Mouse (Mus musculus) left cerebral cortex, adult 9 months (tissue): ENCODE measurements around the gene Dpp4.

Experiments
- DNase-seq, 2 experiments: peaks; one replicate each; pipeline ENCODE4 v3.0.0; 2022; ENCODE audit warnings: low spot score in 2 of 2

Dpp4 gene

DNA sequence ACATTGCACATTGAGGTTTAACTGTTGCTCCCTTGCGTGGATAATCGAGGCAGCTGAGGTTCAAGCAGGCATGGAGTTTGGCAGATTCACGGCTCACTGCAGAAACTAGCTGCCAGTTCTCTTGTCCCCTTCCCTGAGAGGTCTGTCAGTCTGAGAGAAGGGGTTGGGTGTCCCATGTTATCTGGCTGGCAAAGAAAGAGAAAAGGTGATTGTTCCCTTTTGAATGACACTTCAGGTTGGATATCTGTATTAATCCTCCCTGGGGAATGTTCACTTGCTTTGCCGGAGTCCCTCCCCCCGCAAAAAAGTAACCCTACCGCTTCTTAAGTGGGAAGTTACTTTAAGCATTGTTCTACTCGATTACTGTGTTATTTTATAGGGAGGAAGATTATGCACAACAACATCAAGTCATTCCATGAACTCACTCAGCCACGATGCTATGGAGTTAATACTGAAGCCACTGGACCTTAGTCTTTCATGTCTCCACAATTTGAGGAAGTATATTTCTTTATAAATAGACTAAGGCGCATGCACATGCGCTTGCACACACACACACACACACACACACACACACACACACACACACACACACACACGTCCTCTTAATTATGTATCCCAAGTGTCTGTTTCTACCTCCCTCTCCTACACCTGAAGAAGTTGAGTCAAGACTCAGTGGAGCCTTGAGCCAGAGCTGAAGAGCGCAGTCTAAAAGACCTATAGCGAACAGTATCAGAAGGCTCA, at the start of gene Dpp4:
Dpp4 (minus strand) TSS at position 151 of the 741 bp plus-strand sequence.
- DNase-seq = no peak

DNA sequence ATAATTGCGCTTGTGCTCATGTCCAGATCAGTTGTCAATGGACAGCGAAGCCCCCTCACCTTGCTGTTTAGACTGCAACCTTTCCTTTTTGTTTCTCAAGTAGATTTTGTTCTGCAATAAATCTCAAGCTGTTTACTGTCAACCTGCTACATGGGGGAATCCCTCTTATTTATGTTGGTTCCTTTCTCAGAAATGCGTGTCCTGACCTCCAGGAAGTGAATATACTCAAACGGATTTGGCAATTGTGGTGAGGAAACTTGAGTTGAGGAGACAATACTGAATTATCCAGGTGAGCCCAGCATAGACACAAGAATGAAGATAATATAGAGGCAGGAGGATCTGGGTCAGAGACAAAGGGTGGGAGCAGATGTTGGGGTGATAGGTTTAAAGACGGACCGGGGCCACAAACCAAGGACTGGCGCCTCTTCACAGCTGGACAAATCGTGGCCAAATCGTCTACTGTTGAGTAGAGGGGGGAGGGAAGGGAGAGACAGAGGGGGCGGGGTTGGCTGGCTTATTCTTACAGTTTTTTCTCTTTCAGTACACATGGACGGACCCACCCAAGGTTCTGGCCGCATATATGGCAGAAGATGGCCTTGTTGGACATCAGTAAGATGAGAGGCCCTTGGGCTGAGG, 48.9 kb upstream of the Dpp4 start:
- no peak for DNase-seq

DNA sequence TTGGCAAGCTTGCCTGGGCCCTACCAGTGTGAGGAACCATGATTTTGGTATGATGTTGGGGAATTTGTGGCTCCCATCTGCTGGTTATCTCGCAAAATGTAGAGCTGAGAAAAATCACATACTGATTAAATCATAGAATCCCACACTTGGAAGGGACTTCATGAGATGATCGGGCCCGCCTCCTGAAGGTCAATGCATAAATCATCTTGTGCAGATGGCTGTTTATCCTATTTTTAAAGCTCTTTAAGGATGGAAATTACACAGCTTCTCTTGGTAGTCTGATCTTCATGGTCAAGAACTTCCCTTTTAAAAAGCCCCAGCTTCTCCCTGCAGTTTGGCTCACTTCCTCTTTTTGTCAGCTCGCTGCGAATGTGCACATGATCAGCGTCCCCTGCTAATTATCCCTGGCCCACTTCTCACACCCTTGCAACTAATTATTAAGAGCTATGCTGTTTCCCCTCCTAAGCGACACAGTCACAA, 48.2 kb upstream of the Dpp4 start:
- DNase-seq = peak in 1 of 2 experiments; percentile 29

DNA sequence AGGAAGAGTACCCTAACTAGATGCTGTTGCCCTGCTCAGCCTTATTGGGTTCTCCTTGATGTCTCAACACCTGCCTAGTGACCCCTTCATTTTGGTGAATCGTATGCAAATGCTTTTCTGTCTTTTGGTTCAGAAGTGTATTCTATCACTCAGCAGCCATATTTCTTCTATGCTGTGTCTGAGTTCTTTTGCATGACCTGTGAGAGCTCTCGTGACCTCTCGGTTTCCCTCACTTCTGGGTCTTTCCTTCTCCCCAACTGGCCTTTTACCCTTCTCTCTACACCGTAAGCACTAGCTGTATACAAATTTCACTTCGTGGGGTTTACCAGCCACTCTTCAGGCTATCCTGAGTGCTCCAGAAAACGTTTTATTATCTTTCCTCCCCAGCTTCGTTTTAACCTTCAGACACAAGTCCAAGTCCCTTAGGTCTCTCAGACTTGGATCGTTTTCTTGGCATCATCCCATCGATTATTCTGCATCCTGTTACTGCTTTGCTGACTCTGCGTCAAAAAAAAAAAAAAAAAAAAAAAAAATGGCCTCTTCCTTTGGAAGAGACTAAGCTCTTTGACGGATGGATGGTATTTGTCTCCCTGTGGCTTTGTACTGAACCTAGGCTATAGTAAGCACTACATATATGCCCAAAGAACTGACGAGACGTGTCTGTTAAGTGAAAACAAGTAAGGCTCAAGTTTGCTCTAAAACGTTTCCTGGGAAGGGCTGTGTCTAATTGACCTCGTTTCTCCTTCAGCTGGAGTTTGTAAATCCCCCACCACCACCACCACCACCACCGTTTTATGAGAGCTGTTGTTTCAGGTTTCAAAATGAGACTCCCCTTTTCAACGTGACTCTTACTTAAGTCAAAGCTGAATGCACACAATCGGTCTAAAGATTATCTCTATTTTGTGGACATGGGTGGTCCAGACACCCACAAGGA, 47.5 kb upstream of the Dpp4 start:
- DNase-seq = no peak

DNA sequence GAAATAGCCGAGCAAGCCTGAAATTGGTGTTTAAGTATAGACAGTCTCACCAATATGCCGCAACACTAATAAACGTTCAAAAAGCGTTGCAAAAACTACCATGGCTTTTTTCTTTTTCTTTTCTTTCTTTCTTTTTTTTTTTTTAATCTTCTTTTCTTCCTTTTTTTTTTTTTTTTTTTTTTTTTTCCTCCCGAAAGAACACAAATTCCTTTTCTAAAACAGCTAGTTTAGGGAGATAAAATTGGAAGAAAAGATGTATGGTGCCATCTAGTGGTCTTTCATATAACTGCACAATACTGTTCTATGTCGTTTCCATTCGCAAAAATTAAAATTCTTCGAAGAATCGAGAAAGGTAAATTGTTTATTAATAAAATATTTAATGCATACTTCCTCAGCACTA, 46.0 kb upstream of the Dpp4 start:
- no peak for DNase-seq

DNA sequence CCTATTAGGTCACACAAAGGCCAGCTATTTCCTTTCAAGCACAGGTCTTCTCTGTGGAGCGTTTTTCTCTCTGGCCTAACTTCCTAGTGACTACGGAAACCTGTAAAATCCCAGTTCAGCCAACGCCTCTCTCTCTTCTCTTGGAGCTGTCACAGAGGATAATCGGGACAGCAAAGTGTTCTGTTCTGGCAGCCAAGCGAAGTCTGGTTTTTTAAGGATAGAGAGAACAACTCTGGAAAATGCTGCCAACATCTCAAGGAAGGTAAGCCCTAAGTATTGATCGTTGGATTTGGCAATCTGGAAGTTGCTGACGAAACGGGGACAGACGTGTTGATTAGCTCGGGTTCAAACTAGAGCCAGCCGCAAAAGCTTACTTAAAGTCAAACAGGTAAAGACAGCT, 43.0 kb upstream of the Dpp4 start:
- DNase-seq = peak in 1 of 2 experiments; percentile 25

DNA sequence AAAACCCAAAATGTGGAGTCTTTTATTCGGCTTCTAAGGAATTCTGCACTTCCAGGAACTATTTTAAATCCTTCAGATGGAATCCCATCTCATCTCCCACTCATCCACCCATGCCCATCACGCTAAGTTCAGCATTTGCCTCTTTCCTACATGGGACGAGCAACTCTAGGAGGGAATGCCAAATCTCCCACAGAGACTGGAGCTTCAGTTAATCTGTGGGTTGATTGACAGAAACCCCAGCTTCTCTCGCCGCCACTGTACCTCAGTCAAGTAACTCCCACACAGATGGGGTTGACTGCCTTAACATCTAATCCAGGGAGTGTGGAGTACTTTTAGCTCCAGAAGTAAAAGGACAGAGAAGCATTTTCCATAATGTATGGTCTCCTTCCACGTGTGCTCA, 42.0 kb upstream of the Dpp4 start:
- peak; percentile 50 to 55 for DNase-seq

DNA sequence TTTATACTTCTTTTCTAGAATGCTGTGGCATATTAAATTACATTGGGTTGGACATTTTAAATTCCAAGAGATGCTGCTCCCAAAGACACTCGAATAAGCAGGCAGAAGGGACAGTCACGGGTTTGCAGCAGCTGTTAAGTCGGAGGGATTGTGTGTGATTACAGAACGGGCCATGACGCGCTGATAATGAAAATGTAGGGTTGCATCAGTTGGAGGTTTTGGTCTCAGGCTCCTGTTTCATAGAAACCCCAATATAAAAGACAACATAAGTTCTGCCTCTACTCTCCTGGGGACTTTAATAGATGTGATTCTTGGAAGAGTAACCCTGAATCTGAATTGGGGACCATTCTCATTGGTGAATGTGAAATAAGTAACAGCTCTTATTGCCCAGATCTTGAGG, 38.3 kb upstream of the Dpp4 start:
- no peak for DNase-seq

DNA sequence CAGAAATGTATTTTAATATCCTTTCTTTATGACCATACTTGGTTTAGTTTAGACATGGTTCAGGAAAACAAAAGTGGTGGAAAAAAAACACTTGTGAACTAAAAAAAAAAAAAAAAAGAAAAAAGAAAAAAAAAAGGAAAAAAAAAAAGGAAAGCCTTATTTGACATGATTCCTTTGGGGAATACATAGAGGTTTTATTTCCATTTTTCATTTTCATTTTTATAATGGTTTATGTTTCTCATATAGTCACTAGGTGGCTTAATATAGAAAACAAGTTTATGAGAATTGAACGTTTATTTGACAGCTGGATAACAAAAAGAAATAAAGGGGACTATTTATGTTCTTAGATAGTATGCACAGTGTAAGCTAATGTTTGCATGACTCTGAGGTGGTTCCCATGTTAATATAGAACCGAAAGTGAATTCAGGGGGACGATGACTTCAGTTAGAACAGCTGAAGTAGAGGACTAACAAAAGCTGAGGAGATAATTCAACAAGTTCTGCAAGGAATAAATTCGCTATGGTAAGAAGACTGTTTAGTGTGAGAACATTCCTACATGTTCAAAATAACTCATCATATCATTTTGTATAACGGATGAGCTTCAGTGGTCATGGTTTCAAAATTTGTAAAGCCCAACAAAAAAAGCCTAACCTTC, 37.8 kb upstream of the Dpp4 start:
- DNase-seq = no peak

DNA sequence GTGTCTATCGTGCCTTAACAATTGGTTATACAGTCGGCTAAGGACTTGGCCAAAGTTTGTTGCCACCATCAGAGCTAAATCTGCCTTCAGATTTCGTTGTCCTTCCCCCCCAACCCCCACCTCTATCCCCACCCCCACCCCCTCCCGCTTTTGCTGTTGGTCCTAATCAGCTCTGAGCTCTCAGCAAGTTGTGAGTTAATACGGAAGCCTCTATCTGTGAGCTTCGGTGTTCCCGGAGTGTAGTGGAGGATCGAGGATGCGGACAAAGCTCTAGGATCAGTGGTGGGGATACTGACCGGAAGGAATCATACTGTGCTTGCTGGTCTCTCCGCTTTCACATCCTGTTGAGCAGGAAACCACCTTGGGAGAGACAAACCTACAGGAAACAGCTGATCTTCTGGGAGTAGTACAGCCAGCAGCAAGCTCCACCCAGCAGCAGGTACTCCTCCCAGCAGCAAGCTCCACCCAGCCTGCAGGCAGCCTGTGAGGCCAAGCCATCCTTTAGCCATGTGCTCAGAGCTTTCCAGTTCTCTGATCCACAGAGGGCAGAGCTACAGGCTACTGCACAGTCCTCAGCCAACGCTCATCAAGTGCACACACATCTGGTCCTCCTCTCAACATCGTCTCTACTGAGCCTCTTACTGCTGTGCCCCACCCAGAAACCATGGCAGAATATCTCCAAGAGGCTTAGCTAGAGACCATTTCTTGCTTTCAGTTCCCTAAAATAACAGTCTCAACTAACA, 28.9 kb upstream of the Dpp4 start:
- DNase-seq = no peak

DNA sequence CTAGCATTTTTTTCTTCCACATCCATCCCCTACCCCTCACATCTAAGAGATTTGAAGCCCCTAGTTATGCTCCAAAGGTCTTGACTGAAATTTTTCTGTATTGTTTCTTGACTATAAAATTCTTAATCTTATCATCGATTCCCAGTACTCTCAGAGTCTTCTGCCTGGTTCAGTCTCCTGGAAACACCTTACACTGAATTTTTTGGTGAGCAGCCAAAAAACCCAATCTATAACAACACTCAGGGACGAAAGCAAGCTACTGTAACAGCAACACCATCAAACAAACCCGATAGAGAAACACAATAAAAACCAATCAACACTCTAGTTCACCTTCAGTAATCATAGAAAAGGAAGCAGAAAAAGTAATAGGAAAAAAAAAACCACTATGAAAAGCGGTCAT, 28.1 kb upstream of the Dpp4 start:
- DNase-seq = no peak

DNA sequence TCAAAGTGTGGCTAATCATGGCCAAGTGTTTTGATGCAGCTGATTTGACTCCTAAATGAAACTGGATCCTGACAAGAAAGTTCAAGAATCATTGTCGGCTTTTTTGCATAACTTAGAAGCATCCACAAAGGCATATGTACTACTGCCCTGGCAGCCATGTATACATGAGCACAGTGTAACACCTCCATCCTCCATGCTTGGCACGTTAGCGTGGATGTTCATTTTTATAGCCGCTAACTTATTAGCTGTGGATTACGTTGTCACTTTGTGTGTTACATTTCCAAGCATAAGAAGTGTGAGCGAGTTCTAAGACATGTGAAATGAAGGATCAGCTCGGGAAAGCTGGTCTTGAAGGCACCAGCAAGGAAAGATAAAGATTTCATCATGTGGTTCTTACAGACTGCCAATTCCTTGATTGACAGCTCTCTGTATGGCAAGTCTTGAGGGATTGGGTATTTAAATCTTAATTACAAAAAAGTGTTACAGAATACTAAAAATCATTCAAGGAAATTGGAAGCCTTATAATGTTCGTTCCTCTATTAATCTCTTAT, 19.3 kb upstream of the Dpp4 start:
- DNase-seq = no peak

DNA sequence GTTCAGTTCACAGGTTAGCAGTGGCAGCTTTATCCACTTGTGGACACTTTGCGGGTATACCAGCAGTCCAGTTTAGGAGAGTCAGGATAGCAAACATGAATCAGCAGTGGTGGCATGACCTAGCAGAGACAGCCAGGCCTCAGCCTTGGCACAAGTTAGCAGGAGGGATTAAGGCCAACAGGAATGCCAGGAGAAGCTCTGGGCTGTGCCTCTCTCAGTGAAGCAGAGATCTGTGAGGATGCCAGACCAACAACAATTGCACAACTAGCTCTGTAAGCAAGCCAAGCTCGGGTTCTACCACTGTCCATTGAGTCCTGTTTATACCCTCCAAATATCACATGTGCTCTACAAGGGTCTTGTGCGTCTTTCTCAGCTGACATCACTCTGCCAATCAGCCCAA, 13.9 kb upstream of the Dpp4 start:
- DNase-seq = no peak

DNA sequence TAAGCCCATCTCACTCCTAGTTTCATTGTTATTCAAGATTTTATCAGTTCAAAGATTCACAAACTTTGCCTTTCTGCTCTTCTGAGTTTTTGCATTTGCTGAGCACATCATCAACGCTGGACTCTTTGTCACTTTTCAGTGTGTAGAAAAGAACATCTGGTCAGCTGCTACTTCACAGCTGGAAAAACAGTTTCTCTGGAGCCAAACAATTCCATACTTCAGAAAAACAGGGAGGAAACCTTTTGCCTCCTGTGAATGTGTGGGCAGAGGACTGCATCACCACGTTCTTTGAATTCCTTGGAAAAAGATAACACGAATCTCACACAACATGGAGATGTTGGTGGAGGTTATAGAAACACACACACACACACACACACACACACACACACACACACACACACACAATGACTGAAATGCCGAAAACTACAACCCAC, 11.3 kb upstream of the Dpp4 start:
- no peak for DNase-seq

DNA sequence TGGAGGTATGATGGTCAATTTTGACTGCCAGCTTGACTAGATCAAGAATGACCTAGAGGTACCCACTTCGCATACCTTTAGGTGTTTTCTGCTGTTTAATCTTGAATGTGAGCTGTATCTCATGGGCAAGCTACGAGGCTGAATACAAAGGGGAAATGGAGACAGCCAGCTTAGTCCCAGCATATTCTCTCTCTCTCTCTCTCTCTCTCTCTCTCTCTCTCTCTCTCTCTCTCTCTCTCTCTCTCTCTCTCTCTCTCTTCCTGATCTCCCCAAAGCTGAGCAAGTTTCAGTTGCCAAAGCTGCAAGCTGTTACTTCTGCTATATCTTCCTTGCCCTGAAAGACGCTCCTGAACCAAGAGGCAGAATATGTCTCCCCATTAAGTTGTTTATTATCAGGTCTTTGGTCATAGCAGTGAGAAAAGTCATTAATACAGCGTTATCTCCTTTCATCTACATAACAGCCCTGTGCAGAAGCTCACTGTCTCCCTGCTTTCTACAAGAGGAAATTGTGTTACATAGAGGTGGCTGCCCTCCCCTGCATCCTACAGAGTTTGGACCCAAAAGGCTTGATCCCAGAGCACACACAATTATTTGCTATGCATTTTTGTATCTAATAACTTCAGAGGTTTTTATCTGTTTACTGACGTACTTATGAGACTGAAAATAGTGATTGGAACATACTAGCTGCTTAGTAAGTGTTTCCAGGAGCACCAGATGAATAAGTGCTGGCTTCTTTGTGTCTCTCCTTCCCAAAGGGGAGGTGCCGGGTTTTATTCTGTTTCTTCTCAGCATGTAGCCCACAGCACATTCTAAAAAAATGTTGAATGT, 10.7 kb upstream of the Dpp4 start:
- no peak for DNase-seq

DNA sequence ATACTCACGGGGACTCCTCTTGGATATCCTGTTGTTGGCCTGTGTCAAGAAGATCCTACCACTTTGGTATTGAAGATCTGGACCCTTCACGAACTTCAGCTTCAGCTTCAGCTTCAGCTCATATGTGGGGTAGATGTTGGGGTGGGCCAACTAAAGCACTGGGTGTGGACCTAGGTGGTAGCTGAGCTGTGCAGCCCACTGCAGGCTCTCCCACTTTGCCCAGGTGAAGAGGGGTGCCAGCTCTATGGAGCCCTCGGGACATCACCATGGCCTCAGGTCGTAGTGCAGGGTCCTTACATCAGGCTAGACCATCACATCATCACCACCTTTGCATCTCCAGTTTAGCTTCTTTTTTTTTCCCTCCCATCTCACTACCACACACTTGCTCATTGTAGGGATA, 9.2 kb upstream of the Dpp4 start:
- no peak for DNase-seq

DNA sequence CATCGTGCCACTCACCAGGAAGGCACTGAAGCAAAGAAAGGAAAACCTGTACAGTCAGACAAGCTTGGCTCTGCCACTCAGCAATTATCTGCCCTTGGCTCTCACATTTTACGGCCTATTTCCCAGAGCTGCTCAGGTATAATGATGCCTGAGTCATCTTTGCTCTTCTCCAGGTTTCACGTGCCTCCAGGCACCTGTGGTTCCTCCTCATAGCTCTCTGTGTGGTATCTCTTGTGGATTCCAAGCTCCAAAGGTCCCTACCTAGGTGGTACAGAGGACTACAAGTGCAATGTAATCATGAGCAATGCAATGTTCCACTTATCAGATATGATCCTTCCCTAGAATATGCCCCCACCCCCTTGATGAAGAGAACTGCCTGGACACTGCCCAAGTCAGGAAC, 8.0 kb upstream of the Dpp4 start:
- DNase-seq = no peak

DNA sequence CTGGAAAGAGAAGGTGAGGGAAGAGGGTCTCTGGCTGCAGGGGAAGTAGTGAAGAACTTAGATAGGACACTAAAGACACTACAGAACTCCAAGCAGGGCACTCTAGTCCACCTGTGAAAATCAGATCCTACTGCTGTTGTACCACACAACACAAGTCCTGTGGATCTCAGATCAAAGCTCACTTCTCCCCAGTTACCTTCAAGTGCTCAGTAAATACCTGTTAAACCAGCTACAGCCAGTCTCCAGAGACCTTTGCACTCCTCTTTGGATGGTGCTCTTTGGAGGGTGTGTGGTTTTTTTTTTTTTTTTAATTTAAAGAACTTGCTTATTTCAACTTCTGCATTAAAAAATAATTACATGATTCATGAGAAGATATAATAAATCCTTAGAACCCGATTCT, 5.2 kb upstream of the Dpp4 start:
- no peak for DNase-seq

DNA sequence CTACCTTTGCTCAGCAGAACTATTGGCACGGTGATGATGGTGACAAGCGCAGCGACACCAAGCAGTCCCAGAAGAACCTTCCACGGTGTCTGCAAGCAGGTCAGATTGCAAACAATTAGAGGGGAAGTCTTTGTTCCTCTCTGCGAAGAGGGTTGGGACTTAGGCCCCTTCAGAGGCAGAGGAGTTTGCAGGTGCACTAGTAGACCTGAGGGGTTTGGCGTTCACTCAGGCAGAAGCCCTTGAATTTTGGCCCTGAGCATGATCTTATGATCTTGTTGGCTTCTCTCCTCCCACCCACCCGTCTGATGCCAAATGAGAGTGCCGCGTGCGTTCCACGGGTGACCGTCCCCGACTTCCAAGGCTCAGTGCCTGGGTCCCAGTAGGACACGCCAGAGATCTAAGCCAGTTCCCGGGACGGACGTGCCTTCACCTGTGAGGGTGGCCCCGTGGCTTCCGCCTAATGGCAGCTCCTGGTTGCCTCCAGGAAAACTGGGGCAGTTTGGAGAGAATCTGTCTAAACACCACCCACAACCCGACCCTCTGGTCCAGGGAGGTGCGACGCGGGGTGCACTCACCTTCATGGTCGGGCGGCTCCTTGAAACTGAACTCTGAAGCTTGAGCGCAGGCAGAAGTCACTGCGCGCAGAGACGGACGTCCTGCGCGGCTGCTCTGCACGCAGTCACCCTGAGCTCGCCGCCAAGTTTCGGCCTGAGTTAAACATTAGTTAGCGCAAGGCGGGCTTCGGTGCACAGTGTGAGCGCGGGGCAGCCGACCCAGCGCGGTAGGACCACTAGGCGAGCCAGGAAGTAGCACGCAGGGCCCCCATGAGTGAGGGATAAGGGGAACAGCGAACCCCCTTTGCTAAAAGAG, 585 bp downstream of the Dpp4 start:
- no peak for DNase-seq
